Mouse (Mus musculus) embryo, embryonic 9.5 days (tissue): ENCODE data around the gene Txnip.
A peak's percentile ranks its signal among the peaks of the same experiment; 100 is the strongest.

ENCODE experiments used
- DNase-seq: peaks from one replicate; pipeline ENCODE4 v3.0.0-alpha.2; 2017; ENCODE audit errors: extremely low spot score

The Txnip gene

GRCm38 (mm10) chr3:96551203-96551602 lies 6.6 kb upstream of the Txnip start:
- no peak for DNase-seq

- no peak for DNase-seq
Measured at GRCm38 (mm10) chr3:96551890-96552289, 5.9 kb upstream of the Txnip start.

DNA sequence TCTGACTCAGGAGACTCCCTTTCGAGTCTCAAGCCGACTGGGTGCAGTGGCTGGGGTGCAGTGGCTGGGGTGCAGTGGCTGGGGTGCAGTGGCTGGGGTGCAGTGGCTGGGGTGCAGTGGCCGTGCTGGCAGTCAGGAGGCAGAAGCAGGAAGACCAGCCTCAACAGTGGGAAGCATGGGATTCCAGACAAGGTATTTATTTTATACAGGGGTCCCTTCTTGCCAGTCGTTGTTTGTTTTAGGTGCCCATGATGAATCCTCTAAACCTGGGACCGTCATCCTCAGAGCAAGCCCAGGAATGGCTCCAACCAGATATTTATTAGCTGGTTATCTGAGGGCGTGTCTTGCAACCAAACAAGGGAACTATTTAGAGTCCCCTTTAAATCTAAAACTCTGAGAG lies 4.2 kb upstream of the Txnip start:
- DNase-seq: no peak

DNA sequence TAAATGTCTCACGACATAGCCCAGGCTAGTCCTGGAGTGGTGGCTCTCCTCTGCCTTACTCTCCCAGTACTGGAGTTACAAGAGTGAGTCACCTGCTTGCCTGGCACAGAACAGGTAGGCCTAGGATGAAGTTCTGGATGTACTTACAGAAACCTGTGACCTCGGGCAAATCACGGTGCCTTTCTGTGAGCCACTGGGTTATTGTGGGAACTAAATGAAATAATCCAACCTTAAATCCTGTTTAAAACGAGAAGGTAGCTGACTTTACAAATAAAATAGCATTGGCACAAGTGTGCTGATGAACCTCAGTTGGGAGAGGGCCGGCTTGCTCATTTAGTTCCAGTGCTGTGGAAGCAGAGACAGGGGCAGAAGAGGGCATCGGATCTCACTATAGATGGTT lies 3.5 kb upstream of the Txnip start:
- no peak for DNase-seq

DNA sequence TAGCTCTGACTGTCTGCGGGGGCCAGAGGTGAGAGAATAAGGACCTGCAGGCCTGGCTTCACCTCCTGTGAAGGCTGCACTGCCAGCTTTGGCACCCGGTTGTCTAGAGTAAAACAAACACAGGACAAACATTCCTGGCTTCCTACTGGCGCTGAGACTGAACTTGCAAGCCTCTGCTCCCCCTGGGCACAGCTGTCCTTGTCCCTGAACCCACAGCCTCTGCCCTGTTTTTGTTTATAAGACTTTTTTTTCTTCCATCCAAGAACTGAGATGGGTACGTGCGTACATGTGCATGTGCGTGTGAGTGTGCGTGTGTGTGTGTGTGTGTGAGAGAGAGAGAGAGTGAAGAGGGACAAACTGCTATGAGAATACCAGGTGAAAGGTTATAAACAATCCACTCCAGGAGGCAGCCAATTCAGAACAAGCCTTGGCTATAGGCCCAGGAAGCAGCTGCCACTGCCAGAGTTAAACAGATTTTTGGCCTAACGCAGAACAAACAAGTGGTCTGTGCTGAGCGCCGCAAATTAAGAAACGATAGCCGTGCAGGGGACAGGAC lies 2.6 kb upstream of the Txnip start:
- DNase-seq: no peak

DNA sequence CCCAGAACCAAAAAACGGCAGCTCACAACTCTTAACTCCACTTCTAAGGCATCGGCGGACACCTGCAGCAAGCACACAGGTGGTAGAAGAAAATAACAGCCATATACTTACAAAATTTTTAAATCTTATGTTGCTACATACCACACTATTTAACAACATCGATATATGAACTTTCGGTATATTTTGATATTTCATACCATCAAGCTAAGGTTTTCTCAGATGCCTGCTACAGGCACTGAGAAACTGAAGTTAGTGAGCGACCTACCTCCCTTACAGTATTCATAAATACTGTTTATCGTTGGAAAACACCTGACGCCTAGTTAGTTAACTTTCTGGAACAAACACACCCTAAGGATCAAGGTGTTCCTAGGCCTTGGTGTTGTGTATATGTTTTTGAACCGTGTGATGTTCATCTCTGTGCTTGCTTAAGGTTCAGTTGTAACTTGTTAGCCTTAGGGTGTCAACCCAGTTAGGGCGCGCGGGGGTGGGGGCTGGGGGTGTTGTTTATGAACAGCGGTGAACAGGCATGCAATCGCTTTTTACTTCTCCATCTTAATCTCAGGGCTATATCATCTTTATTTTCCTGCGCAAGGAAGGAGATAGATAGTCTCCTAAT lies 1.6 kb upstream of the Txnip start:
- no peak for DNase-seq

DNA sequence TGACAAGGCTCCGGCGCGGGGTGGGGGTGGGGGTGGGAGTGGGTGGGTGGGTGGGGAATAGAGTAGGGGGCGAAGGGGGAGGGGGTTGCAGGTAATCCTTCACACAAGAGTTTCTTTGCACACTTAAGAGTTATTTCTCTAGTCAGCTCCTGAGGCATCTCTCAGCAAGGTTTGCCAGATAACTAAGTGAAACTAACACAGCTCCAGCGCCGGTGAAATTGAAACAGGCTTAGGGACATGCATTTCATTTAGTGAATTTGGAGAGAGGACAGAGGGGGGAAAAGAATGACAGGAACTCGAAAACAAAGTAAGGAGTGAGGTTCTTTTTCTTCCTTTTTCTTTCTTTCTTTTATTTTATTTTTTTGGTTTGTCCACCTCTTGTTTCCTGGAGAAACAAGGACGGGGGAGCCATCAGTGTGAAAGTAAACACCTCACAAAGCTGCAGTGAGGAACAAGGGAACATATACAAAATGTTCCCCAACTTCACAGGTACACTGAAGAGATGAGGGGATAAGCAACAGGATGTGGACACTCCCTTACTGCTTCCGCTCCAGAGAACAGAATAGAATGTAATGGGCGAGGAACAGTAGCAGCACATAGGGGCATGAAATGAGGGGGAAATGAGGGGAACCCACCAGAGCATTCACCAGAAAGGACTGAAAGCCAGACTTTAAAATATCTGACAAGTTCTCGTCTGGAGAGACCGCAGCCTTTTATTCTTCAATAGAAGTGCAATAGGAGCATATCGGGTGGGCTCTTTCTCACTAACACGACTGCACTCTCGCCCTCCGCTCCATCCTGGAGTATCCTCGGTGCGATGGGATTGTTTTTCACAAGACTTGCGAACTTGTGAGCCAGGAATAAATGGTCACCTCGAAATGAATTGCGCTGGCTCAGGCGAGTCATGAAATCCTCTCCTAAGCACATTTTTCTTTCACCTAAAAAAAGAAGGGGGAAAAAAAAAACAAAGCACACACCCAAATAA lies 814 bp upstream of the Txnip start:
- DNase-seq: no peak

- peak; percentile 41 for DNase-seq
Measured at GRCm38 (mm10) chr3:96558159-96558558, 402 bp downstream of the Txnip start.

DNA sequence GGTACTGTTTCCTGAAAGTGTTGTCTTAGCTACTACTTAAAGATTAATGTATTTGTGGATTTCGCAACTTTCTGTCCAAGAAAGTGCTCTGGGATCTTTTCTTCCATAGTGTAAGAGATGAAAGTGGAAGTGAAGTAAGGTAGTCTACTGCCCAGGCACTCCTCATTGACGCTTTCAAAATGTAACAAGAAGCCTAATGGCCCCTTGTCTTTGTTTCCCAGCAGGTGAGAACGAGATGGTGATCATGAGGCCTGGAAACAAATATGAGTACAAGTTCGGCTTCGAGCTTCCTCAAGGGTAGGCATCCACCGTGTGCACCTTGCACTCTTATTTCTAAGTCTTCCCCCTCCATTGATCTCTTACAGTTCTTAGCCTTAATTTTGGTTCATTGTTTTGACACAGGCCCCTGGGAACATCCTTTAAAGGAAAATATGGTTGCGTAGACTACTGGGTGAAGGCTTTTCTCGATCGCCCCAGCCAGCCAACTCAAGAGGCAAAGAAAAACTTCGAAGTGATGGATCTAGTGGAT lies 975 bp downstream of the Txnip start:
- no peak for DNase-seq

DNA sequence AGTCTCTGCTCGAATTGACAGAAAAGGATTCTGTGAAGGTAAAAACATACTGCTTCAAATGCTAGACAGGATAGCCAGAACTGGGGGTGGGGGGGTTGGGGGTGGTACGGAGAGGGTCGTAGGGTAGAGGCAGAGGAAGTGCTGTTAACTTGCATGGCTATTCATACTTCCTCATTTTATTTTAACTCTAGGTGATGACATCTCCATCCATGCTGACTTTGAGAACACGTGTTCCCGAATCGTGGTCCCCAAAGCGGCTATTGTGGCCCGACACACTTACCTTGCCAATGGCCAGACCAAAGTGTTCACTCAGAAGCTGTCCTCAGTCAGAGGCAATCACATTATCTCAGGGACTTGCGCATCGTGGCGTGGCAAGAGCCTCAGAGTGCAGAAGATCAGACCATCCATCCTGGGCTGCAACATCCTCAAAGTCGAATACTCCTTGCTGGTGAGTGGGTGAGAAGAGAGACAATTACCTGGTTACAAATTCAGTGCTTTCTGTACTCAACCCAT lies 1.7 kb downstream of the Txnip start:
- no peak for DNase-seq

DNA sequence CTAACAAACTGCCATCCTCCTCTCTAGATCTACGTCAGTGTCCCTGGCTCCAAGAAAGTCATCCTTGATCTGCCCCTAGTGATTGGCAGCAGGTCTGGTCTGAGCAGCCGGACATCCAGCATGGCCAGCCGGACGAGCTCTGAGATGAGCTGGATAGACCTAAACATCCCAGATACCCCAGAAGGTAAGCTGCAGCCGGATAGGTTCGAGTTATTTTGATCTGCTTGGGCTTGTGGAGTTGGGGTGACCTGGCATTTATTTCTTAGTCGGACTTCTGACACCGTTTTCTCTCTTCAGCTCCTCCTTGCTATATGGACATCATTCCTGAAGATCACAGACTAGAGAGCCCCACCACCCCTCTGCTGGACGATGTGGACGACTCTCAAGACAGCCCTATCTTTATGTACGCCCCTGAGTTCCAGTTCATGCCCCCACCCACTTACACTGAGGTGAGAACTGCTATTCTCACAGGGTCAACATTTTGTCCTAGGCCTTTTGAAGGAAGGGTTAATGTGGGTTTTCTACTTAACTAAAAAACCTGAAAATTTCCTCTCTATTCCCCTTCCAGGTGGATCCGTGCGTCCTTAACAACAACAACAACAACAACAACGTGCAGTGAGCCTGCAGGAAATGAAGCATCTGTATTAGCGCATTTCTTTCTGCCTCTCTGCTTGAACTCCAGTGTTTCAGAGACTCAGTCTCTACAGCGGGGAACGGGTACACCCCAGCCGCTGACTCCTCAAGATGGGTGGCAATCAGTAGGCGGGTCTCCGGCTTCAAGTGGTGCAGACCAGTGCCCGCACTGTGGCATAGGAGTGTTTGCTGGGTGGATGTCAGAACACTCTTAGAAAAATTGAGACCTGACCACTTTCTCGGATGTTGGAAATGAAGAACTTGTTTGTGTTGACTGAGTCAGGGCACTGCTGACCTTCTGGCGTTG lies 2.4 kb downstream of the Txnip start:
- DNase-seq: no peak

- no peak for DNase-seq
Measured at GRCm38 (mm10) chr3:96560881-96561668, 3.3 kb downstream of the Txnip start.

- DNase-seq: no peak
Measured at GRCm38 (mm10) chr3:96561946-96562681, 4.4 kb downstream of the Txnip start.

GRCm38 (mm10) chr3:96563267-96563666 lies 5.5 kb downstream of the Txnip start:
- DNase-seq: no peak

GRCm38 (mm10) chr3:96563911-96564632 lies 6.3 kb downstream of the Txnip start:
- no peak for DNase-seq

DNA sequence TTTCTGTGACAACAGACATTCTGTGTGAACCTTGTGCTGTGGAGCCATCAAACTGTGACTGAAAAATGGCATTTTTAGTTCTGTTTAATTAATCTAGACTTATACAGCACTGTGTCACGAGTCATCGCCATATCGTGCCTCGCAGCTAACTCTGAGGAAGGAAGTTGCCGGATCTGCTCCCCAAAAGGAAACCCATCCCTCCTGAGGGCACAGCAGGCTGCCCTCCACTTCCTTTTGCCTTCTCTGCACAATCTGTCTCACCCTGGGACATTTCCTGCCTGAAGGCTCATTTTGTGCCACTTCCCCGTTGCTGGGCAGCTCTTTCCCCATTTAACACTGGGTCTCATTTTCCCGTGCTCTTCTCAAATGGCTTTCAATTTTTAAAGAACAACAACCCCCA lies 6.9 kb downstream of the Txnip start:
- no peak for DNase-seq

GRCm38 (mm10) chr3:96565105-96565504 lies 7.3 kb downstream of the Txnip start:
- DNase-seq: no peak

GRCm38 (mm10) chr3:96566661-96567450 lies 9.1 kb downstream of the Txnip start:
- DNase-seq: no peak
